In genomic region chr11:119039732-119040512, GRCm38 (mm10) we compare ENCODE assay signal across 8 mouse cellular contexts. TPM values are rescaled to one million over a fixed set of nuclear protein-coding genes. Genes with fewer than 3 reads are reported as not detected.
DNase-seq lines count a peak whose midpoint lies in the region; ATAC-seq and TF ChIP-seq lines count a peak whose summit lies in the region.

No protein-coding gene starts in this region.

- H3K9ac ChIP-seq in hindbrain, embryonic 16.5 days (ENCODE audit: low read depth, low read length): peak overlapping the region; percentile 91
- peak overlapping the region; percentile 88 for H3K9ac ChIP-seq in midbrain, embryonic 16.5 days (ENCODE audit: low read depth, low read length)

- H3K36me3 ChIP-seq in hindbrain, embryonic 16.5 days (ENCODE audit: control insufficient read depth, insufficient read depth, low read length): no peaks in the 10 kb centered on the region
- 0 out of 2 replicates have a peak, but pooled peaks cover 5% of the 10 kb centered on the region for H3K36me3 ChIP-seq in midbrain, embryonic 16.5 days (ENCODE audit: control insufficient read depth, insufficient read depth, low read length)

- no peak for DNase-seq in layer of hippocampus, adult 2 months (ENCODE audit: low spot score in 2 of 2)
- no peak for DNase-seq in layer of hippocampus, adult 9-10 months (ENCODE audit: low spot score)
- DNase-seq in layer of hippocampus, postnatal 36 days: no peak
- no peak for DNase-seq in frontal cortex, postnatal 14 days (ENCODE audit: low spot score in 2 of 2)
- no peak for DNase-seq in cerebellum, postnatal 4 days (ENCODE audit: low spot score in 2 of 2)

- TF ChIP-seq CTCF in layer of hippocampus, adult 2 months (conservative IDR thresholded peaks at IDR 0.05): no peak

- ATAC-seq in common myeloid progenitor, adult 5-6 weeks (replicated peaks; ENCODE audit: low read depth, poor library complexity, severe bottlenecking): 0 out of 2 replicates have a peak, but pooled peaks have one; percentile 15
- no peak for ATAC-seq in hindbrain, embryonic 16.5 days
- no peak for ATAC-seq in midbrain, embryonic 16.5 days

- peaks cover 49% of the 10 kb centered on the region for H3K27me3 ChIP-seq in hindbrain, embryonic 16.5 days (replicated peaks; ENCODE audit: control insufficient read depth, insufficient read depth, low read length)
- H3K27me3 ChIP-seq in midbrain, embryonic 16.5 days (ENCODE audit: control insufficient read depth, insufficient read depth, low read depth, low read length): peaks cover 43% of the 10 kb centered on the region

- H3K9me3 ChIP-seq in hindbrain, embryonic 16.5 days (ENCODE audit: control insufficient read depth, low read length): no peaks in the 10 kb centered on the region
- no peaks in the 10 kb centered on the region for H3K9me3 ChIP-seq in midbrain, embryonic 16.5 days (replicated peaks; ENCODE audit: control insufficient read depth, low read length, poor library complexity, severe bottlenecking)

- H3K4me2 ChIP-seq in hindbrain, embryonic 16.5 days (ENCODE audit: low read length): peak overlapping the region; percentile 74
- peak overlapping the region; percentile 59 for H3K4me2 ChIP-seq in midbrain, embryonic 16.5 days (ENCODE audit: low read length)

- WGBS in hindbrain, embryonic 16.5 days: 6% methylated on average over 21 of the region's 21 CpGs
- 4% methylated on average over 21 of the region's 21 CpGs for WGBS in midbrain, embryonic 16.5 days

- peaks cover 42% of the 10 kb centered on the region for H3K4me1 ChIP-seq in hindbrain, embryonic 16.5 days (ENCODE audit: control insufficient read depth, insufficient read depth, low read depth, low read length)
- peaks cover 54% of the 10 kb centered on the region for H3K4me1 ChIP-seq in midbrain, embryonic 16.5 days (ENCODE audit: control insufficient read depth, insufficient read depth, low read length)

- peak overlapping the region; percentile 98 for H3K27ac ChIP-seq in layer of hippocampus, adult 2 months
- peak overlapping the region; percentile 94 for H3K27ac ChIP-seq in hindbrain, embryonic 16.5 days (ENCODE audit: low read depth, low read length)
- peak overlapping the region; percentile 93 for H3K27ac ChIP-seq in midbrain, embryonic 16.5 days (ENCODE audit: low read length)

- peak overlapping the region; percentile 66 for H3K4me3 ChIP-seq in layer of hippocampus, adult 2 months
- peak overlapping the region; percentile 77 for H3K4me3 ChIP-seq in hindbrain, embryonic 16.5 days (ENCODE audit: low read length)
- peak overlapping the region; percentile 63 for H3K4me3 ChIP-seq in midbrain, embryonic 16.5 days (ENCODE audit: low read depth, low read length)

RNA-seq across cellular contexts. Expression of gene Cbx8, which starts 0.8 kb away (rescaled TPM):
- total RNA-seq in layer of hippocampus, adult 2 months (2021): 10 to 100 TPM; 10.2 to 11.3 TPM
- 1.4 and 2.5 TPM in 2 replicates for total RNA-seq in common myeloid progenitor, adult 5-6 weeks (2017)
- polyA plus RNA-seq in hindbrain, embryonic 16.5 days (2015; fragmentation: Nextera tagmentation; extraction: Ambion mirVana): 8.5 and 9.5 TPM in 2 replicates
- 8.5 and 8.6 TPM in 2 replicates for polyA plus RNA-seq in midbrain, embryonic 16.5 days (2015; fragmentation: Nextera tagmentation; extraction: Ambion mirVana)
- total RNA-seq in layer of hippocampus, postnatal 36 days (2021): 10 to 100 TPM; 11.2 to 13.6 TPM

RNA-seq across cellular contexts. Expression of gene Cbx2, which starts 17.2 kb away (rescaled TPM):
- 1 to 10 TPM; 2.9 to 3.1 TPM for total RNA-seq in layer of hippocampus, adult 2 months (2021)
- total RNA-seq in common myeloid progenitor, adult 5-6 weeks (2017): 7.3 and 8.3 TPM in 2 replicates
- 10.7 and 14.0 TPM in 2 replicates for polyA plus RNA-seq in hindbrain, embryonic 16.5 days (2015; fragmentation: Nextera tagmentation; extraction: Ambion mirVana)
- polyA plus RNA-seq in midbrain, embryonic 16.5 days (2015; fragmentation: Nextera tagmentation; extraction: Ambion mirVana): 13.3 and 18.0 TPM in 2 replicates
- total RNA-seq in layer of hippocampus, postnatal 36 days (2021): 1 to 10 TPM; 4.0 to 4.4 TPM

RNA-seq across cellular contexts. Expression of gene Cbx4, which starts 46.1 kb away (rescaled TPM):
- 10 to 100 TPM; 53.7 to 60.4 TPM for total RNA-seq in layer of hippocampus, adult 2 months (2021)
- total RNA-seq in common myeloid progenitor, adult 5-6 weeks (2017): 11.3 and 24.6 TPM in 2 replicates
- polyA plus RNA-seq in hindbrain, embryonic 16.5 days (2015; fragmentation: Nextera tagmentation; extraction: Ambion mirVana): 23.4 and 24.8 TPM in 2 replicates
- polyA plus RNA-seq in midbrain, embryonic 16.5 days (2015; fragmentation: Nextera tagmentation; extraction: Ambion mirVana): 23.9 and 25.6 TPM in 2 replicates
- 10 to 100 TPM; 57.3 to 59.4 TPM for total RNA-seq in layer of hippocampus, postnatal 36 days (2021)

RNA-seq across cellular contexts. Expression of gene Enpp7, which starts 51.9 kb away (rescaled TPM):
- not detected for total RNA-seq in layer of hippocampus, adult 2 months (2021)
- total RNA-seq in common myeloid progenitor, adult 5-6 weeks (2017): not detected in 2 replicates
- not detected in 2 replicates for polyA plus RNA-seq in hindbrain, embryonic 16.5 days (2015; fragmentation: Nextera tagmentation; extraction: Ambion mirVana)
- polyA plus RNA-seq in midbrain, embryonic 16.5 days (2015; fragmentation: Nextera tagmentation; extraction: Ambion mirVana): not detected in 2 replicates
- not detected for total RNA-seq in layer of hippocampus, postnatal 36 days (2021)
